Mouse (Mus musculus): ENCODE measurements around the gene Tbc1d1. TPM values are rescaled to one million over a fixed set of nuclear protein-coding genes. Genes with fewer than 3 reads are reported as not detected.

The Tbc1d1 gene
- polyA plus RNA-seq, 1 experiment from 2014 or later, result 27.4 TPM

Small RNAs within 50 kb of the gene (microRNA-seq; reads per million reads assigned to microRNA genes)
- gene Gm22395, result not detected

Other genes with a start within 250 kb of the Tbc1d1 start
- gene Rell1, start 187.4 kb upstream of the Tbc1d1 start, polyA plus RNA-seq (2015; fragmentation: Nextera tagmentation; extraction: Ambion mirVana), result 9.4 and 11.0 TPM in 2 replicates
- 15.0 and 17.0 TPM in 2 replicates for gene Pgm2, start 63.4 kb upstream of the Tbc1d1 start, polyA plus RNA-seq (2015; fragmentation: Nextera tagmentation; extraction: Ambion mirVana)

All from heart, embryonic 16.5 days (tissue).